Mouse (Mus musculus): ENCODE measurements around the gene Ttc30a2.
"Not testable (repeated sequence)": the region's sequence is repeated elsewhere in the genome, so short reads cannot be mapped to it uniquely, and the experiment has no call there.

DNA sequence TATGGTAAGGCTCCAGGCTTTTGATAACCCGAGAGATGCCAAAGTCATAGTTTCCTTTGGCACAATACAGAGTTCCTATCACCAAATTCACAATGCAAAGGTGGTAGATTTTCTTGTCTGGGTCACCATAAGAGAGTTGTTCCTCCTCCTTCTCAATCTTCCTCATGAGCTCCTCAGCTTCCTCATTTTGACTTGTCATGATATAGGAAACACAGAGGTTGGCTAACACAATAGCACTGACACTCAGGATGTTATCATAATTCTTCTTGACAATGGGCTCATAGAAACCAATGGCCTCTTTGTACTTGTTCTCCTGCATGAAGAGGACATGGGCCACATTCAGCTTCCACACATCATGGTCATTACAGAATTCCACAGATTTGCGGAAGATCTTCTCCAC lies 41.3 kb downstream of the Ttc30a2 start:
- TF ChIP-seq CTCF (conservative IDR thresholded peaks at IDR 0.05; ENCODE audit: low read length); POU5F1 (IDR thresholded peaks at IDR 0.05; ENCODE audit: borderline replicate concordance, low read length); NANOG (IDR thresholded peaks at IDR 0.05; ENCODE audit: borderline replicate concordance, low read length): not testable (repeated sequence)
